Mouse (Mus musculus) kidney, postnatal 0 days (tissue): ENCODE measurements around the gene Cd300lg. TPM values are rescaled to one million over a fixed set of nuclear protein-coding genes. Genes with fewer than 3 reads are reported as not detected.

Experiments used
- ATAC-seq: fragments of 200-750 bp; cut with Nextera tagmentation; replicated peaks from 2 replicates; pipeline ENCODE4 v1.8.0; 2017; ENCODE audit warnings: low read depth, moderate number of reproducible peaks, moderate TSS enrichment, moderate library complexity; ENCODE audit not compliant: low FRiP score
- DNase-seq: peaks from one replicate; pipeline ENCODE4 v3.0.0-alpha.2; 2016; ENCODE audit warnings: low spot score
- H3K27ac ChIP-seq: fragments of 300-500 bp; sonication (generic); 2 replicates; pipeline ENCODE4 v1.5.1; 2014; ENCODE audit warnings: mild to moderate bottlenecking
- H3K27me3 ChIP-seq: fragments of 300-500 bp; sonication (generic); 2 replicates; pipeline ENCODE4 v1.6.1; 2014; ENCODE audit warnings: low read length, mixed read lengths; ENCODE audit not compliant: insufficient read depth
- H3K36me3 ChIP-seq: fragments of 300-500 bp; sonication (generic); 2 replicates; pipeline ENCODE4 v1.6.1; 2014; ENCODE audit warnings: low read length, mixed read lengths; ENCODE audit not compliant: insufficient read depth
- H3K4me1 ChIP-seq: fragments of 300-500 bp; sonication (generic); replicated peaks from 2 replicates; pipeline ENCODE4 v1.6.1; 2014; ENCODE audit warnings: antibody characterized with exemption, low read length, mixed read lengths; ENCODE audit not compliant: insufficient read depth
- H3K4me2 ChIP-seq: fragments of 300-500 bp; sonication (generic); 2 replicates; pipeline ENCODE4 v1.6.1; 2014; ENCODE audit warnings: mild to moderate bottlenecking, low read length, moderate library complexity, mixed read lengths
- H3K4me3 ChIP-seq: fragments of 300-500 bp; sonication (generic); replicated peaks from 2 replicates; pipeline ENCODE4 v1.5.1; 2014; ENCODE audit warnings: low read depth, low read length
- H3K9ac ChIP-seq: fragments of 300-500 bp; sonication (generic); 2 replicates; pipeline ENCODE4 v1.6.1; 2014; ENCODE audit warnings: low read depth, low read length
- H3K9me3 ChIP-seq: fragments of 300-500 bp; sonication (generic); replicated peaks from 2 replicates; pipeline ENCODE4 v1.6.1; 2016; ENCODE audit warnings: low read length, inconsistent platforms, mixed read lengths
- CTCF ChIP-seq: IDR thresholded peaks from 2 replicates; pipeline ENCODE4 v1.5.1; 2016; ENCODE audit warnings: antibody characterized with exemption, low read depth, mild to moderate bottlenecking, moderate library complexity
- WGBS: fragments of 180-500 bp; shearing (Covaris S2); extraction: QIAGEN DNeasy Blood & Tissue Kit; methylation state at CpG from one replicate; pipeline ENCODE4 v1.1.7; 2014; 5-methylcytosine and 5-hydroxymethylcytosine counted together
- polyA plus RNA-seq: library from polyadenylated mRNA; unstranded; fragments of >200 nt; fragmentation: Nextera tagmentation; extraction: Ambion mirVana; gene quantifications from 2 replicates; pipeline ENCODE4 v1.2.1, GENCODE M21; 2015

Cd300lg gene
- polyA plus RNA-seq, 1 experiment from 2014 or later: 2.8 TPM

DNA sequence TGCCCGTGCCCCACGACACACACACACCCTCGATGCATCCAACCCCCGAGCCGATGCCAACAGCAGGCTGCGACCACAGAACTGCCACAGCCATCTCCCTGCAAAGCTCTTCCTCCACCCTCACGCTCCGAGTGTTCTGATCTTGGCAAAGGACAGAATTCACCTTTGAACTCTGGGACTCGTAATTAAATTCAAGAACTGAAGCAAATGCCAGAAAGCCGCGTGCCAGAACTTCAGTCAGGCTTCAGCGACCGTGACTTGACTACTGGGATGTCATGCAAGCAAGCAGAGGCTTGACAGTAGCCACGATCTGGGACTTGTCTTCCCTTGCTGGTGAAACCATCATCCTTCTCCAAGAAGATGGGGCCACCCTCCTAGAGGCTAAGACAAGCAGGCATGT is 32.4 kb downstream of the Cd300lg start:
- H3K9me3 ChIP-seq: no peaks in the 10 kb centered on the region
- H3K27ac ChIP-seq: no peak overlapping the region
- no peak for DNase-seq
- no peak for ATAC-seq
- no peak overlapping the region for H3K9ac ChIP-seq
- no peak overlapping the region for H3K4me3 ChIP-seq
- 56% methylated on average over 14 of the region's 14 CpGs for WGBS
- H3K36me3 ChIP-seq: no peaks in the 10 kb centered on the region
- H3K4me1 ChIP-seq: no peaks in the 10 kb centered on the region; the same call in 1 of the 2 replicates
- peaks cover 5% of the 10 kb centered on the region; the same call in 1 of the 2 replicates for H3K27me3 ChIP-seq
- H3K4me2 ChIP-seq: no peak overlapping the region
- TF ChIP-seq CTCF: no peak

DNA sequence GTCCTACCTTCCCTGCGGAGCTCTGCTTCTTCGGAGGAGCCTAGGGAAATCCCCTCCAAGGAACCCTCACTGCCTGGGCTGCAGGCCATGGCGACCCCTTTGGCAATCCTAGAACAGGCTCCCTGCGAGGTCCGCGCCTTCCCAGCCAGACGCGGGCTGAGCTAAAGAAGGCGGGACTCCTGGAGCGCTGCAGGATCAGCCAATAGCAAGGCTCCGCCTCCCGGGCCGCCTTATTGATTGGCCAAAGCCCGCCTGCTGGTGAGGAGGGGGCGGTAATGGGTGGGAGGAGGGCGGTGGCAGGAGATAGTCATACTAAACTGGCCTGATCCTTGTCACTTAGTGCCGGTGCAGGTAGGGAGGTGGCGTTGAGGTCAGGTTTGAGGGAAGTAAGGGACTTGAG is 41.0 kb downstream of the Cd300lg start:
- Histone ChIP-seq H3K4me1 (peaks cover 8% of the 10 kb centered on the region; the same call in 1 of the 2 replicates), H3K4me3 (peak overlapping the region; percentile 29), H3K4me2 (peak overlapping the region; percentile 65), H3K9ac (peak overlapping the region; percentile 57), H3K27me3 (no peaks in the 10 kb centered on the region), H3K27ac (no peak overlapping the region), H3K9me3 (no peaks in the 10 kb centered on the region), H3K36me3 (no peaks in the 10 kb centered on the region)
- 2% methylated on average over 18 of the region's 18 CpGs for WGBS
- ATAC-seq (peak; percentile 73), DNase-seq (peak; percentile 85)
- TF ChIP-seq CTCF: no peak

DNA sequence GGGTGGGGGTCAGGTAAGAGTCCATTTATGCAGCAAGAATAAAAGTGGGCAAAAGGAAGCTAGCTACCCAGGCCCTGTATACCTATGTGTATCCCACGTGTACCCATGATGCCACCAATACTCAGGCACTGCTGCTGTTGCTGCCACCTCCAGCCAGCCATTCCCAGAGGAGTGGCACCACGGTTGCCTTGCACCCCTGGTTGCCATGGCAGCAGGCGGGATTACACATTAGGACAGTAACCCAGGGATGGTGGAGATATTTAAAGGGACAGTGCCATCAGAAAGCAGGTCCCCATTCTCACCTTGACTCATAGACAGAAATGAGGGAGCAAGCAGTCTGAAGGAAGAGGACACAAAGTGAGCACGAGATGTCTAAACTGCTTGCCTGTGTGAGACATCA is 41.9 kb downstream of the Cd300lg start:
- H3K9me3 ChIP-seq: no peaks in the 10 kb centered on the region
- no peak for TF ChIP-seq CTCF
- no peak for DNase-seq
- H3K9ac ChIP-seq: no peak overlapping the region
- H3K4me2 ChIP-seq: no peak overlapping the region
- 57% methylated on average over 4 of the region's 4 CpGs for WGBS
- H3K4me1 ChIP-seq: peaks cover 8% of the 10 kb centered on the region; the same call in 1 of the 2 replicates
- H3K27me3 ChIP-seq: no peaks in the 10 kb centered on the region
- no peak overlapping the region for H3K4me3 ChIP-seq
- no peak for ATAC-seq
- H3K36me3 ChIP-seq: no peaks in the 10 kb centered on the region
- no peak overlapping the region for H3K27ac ChIP-seq

DNA sequence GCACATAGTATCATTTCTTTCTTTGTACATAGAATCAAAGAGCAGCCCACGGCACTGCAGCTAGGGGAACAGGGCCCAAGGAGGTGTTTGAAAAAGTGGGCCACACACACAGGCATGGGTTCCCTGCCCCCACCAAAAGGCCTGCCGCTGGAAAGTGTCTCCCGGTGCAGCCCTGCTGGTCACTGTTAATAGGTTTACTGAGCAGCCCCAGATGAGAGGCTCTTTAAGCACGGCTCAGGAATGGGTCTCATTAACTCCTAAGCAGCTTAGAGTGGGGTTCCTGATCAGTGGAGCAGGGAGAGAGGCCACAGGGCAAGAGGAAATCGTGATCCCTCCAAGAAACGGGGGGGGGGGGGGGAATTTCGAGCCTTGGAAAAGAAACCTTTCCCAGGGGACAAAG is 42.9 kb downstream of the Cd300lg start:
- no peaks in the 10 kb centered on the region for H3K27me3 ChIP-seq
- DNase-seq (peak; percentile 27), ATAC-seq (no peak)
- TF ChIP-seq CTCF: no peak
- no peak overlapping the region for H3K4me2 ChIP-seq
- H3K27ac ChIP-seq: peak overlapping the region; percentile 60; the same call in 1 of the 2 replicates
- H3K9ac ChIP-seq: no peak overlapping the region
- no peaks in the 10 kb centered on the region for H3K36me3 ChIP-seq
- 30% methylated on average over 7 of the region's 7 CpGs for WGBS
- H3K4me3 ChIP-seq: no peak overlapping the region
- H3K4me1 ChIP-seq: peaks cover 8% of the 10 kb centered on the region; the same call in 1 of the 2 replicates
- H3K9me3 ChIP-seq: no peaks in the 10 kb centered on the region

DNA sequence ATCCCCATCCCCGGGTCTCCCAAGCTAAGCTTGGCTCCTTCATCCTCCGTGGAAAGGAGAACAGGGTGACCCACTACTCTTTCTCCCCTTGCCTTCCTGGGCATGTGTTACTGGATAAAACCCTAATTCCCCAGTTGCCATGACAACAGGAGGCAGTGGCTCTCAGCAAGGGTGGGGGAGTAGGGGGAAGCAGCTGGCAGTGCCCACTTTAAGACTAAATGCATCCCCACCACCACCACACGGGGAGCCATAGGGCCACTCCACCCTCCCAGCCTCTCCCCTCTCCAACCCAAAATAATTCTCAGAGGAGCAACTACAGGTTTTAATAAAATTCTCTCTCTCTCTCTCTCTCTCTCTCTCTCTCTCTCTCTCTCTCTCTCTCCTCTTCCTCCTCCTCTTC is 45.0 kb downstream of the Cd300lg start:
- Histone ChIP-seq H3K36me3 (no peaks in the 10 kb centered on the region), H3K9me3 (no peaks in the 10 kb centered on the region), H3K27me3 (no peaks in the 10 kb centered on the region), H3K27ac (peak overlapping the region; percentile 31; the same call in 1 of the 2 replicates), H3K4me2 (peak overlapping the region; percentile 63), H3K4me1 (peaks cover 8% of the 10 kb centered on the region; the same call in 1 of the 2 replicates), H3K4me3 (peak overlapping the region; percentile 46; the same call in 1 of the 2 replicates), H3K9ac (no peak overlapping the region)
- TF ChIP-seq CTCF: peak; percentile 45
- ATAC-seq (no peak), DNase-seq (peak; percentile 54)
- WGBS: 20% methylated on average over 3 of the region's 3 CpGs

DNA sequence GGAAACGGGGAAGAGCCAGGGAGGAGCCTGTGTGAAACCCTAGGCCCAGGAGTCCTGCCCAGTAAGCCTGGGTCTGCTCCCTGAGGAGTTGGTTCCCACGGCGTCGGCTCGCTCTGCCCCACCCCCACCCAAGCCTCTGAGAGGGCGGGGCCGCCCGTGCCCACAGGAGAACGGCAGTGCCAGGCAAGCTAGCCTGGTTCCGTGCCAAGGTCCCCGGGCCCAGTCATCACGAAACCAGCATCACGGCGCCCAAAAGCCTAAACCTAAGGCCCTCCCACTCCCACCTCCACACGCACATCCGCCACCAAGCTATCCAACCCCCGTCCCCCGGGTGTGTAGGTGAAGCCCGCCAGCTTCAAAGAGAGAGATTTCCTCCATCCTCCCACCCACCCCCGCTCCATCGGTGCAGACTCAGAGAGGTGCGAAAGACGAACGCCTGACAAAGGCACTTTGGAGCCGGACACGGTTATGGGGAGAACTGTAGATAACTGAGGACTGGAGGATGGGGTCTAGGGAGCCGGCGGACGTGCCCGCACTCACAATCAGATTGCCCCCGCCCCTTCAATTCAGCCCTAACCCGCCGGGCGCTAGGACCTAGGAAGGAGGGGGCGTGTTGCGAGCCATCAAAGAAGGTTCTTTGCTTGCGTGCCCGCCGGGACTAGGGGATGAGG is 45.9 kb downstream of the Cd300lg start:
- WGBS: under 1% methylated on average over 38 of the region's 39 CpGs

More for the DNA sequence above, 45.9 kb downstream of the Cd300lg start:
- ATAC-seq: peak; percentile 57
- Histone ChIP-seq H3K9ac (peak overlapping the region; percentile 48), H3K27ac (peak overlapping the region; percentile 79), H3K4me1 (peaks cover 8% of the 10 kb centered on the region; the same call in 1 of the 2 replicates), H3K4me3 (peak overlapping the region; percentile 46), H3K9me3 (no peaks in the 10 kb centered on the region), H3K36me3 (no peaks in the 10 kb centered on the region), H3K27me3 (no peaks in the 10 kb centered on the region), H3K4me2 (peak overlapping the region; percentile 63)
- 0 out of 2 replicates have a peak, but pooled peaks have one; percentile 17 for TF ChIP-seq CTCF
- peak; percentile 91 for DNase-seq
